Mouse (Mus musculus): Measurements from ENCODE around the gene Car9.
"Not testable (repeated sequence)": the region's sequence is repeated elsewhere in the genome, so short reads cannot be mapped to it uniquely, and the experiment has no call there.

Car9 gene

DNA sequence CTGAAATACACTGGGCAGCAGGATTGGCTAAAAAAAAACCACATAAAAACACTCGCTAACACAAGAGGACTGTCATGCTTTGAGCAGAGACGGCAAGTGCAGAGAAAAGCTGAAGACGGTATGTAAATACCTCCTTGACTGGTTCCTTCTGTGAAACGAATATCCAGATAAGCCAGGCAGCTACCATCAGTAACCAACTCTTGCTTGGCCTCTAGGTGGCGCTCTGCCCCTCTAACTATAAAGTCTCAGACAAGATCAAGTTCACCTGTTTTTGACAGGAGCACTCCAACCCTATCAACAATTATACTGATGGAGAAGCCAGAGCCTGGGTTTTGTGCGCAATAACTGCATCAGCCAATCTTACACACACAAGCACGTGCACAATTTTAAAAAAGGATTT lies 23.8 kb downstream of the Car9 start:
- DNase-seq = peak; percentile 81

DNA sequence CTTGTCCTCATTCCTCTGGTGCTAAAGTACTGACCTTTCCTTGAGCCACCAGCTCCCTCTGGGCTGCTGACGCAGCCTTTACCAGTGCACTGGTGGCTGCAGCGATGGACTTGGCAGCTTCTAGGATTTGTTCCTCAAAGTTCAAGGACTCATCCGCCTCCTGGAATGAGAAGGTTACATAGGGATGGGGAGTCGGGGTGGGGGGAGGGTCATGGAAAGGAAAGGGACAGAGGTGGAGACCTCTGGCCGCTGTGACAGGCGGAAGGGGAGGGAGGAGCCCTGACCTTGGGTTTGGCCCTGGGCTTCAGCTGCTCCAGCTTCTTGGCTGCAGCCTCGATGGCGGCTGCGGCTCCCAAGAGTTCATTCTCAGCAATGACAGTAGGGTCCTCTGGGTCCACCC lies 26.5 kb downstream of the Car9 start:
- peak; percentile 41 for DNase-seq

DNA sequence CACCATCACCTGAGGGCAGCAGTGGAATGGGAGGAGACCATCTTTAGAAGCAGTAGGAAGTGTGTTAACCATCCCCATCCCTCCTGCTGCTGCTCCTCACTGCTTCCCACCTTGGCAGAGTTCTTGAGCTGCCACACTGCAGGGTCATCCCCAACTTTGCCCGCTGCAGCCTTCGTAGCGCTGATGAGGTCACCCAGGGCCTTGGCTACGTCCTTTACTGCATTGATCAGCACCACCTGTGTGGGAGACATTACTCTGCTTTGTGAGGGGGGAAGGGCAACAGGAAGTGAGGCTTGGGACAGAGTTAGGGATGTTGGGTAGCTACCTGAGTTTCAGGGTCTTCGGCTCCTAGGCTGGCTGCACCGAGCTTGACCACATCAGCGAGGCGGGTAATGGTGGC lies 28.9 kb downstream of the Car9 start:
- no peak for DNase-seq

DNA sequence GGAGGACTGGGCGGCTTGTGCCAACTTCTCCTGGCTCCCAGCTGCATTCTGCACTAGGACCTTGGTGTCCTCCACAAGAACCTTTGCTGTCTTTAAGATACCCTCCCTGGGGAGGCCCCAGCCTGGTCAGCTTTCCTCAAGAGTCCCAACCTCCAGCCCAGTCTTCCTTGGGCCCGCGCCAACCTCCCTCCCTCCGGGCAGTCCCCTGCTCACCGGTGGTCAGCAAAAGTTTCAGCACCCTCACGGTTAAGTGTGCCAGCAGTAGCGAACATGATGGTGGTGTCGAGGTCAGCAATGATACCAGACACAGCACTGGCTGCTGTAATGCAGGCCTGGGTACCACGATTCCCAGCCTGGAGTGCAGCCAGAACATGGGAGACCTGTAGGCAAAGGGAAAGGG lies 29.3 kb downstream of the Car9 start:
- DNase-seq = no peak

DNA sequence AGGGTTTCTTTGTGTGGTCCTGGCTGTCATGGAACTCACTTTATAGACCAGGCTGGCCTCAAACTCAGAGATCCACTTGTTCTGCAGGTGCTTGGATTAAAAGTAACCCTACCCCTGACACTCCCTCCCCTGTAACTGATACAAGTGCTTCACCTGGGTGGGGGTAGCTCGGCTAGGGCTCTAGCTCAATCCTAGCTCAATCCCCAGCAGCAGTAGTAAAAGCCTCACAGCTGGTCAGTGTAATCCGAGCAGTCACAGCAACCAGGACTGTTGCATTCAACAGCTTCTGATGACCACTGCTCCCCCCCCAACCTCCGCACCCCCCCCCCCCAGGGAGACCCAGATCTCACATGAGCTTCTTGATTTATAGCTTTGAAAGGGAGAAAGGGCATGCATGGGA lies 35.3 kb downstream of the Car9 start:
- no peak for DNase-seq

DNA sequence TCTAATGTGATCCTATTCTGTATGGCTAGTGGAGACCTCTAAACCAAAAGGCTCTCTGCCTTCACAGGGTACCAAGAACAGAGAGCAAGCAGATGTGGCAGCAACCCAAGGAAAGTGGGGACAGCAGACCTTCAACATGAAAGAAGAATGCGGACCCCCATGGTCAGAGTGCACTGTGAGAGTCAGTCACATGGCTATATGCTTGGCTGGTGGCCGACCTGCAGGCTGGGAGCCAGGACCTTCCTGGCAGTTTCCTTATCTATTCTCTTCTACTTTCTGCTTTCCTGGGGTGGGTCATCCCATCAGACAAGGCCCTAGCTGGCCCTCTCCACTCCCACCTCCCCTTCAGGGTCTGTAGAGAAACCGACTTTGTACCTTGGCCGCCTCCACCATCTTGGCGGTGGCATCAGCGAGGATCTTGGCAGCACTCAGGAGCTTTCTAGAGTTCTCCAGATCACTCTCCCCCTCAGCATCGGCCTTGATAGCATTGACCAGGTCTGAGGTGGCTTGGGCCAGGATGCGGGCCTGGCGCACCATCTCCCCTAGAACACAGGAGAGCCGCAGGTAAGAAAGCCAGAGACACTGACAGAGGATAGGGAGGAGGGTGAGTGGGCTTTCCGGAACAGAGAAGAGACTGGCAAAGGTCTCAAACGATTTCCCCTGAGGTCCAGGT lies 39.7 kb downstream of the Car9 start:
- peak; percentile 52 for DNase-seq

DNA sequence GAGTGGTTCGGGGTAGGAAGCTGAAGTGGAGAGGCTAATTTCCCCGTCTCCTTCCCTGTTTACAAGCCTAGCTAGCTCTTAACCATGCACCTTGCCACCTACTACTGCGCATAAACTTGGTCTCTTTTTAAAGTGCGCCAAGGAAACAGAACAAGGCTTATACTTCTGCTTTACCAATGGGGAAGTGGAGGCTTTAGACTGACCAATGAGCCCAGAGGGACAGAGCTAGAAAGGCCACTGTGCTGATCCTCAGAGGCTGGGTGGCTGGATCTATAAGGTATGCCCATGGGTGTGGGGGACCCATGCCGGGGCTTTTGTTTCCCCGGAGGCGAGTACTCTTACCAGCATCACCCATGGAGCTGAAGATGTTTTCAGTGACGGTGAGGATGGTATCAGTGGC lies 40.4 kb downstream of the Car9 start:
- DNase-seq = no peak

DNA sequence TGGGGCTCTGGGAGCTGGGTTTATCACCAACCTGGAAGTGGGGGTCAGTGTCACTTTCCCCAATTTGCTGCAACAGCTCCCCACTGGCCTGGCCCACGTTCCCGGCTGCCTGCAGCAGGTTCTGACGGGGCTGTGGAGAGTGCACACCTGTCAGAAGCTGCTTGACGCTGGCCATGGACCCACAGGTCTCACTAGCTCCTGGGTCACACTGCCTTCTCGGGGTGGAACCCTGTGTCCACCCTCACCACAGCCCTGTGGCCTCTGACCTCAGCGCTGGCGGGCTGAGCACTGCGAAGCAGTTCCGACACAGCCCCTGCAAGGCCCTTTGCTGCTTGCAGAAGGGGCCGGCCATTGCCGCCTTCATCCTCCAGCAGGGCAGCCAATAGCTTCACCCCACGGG lies 42.3 kb downstream of the Car9 start:
- DNase-seq = no peak

DNA sequence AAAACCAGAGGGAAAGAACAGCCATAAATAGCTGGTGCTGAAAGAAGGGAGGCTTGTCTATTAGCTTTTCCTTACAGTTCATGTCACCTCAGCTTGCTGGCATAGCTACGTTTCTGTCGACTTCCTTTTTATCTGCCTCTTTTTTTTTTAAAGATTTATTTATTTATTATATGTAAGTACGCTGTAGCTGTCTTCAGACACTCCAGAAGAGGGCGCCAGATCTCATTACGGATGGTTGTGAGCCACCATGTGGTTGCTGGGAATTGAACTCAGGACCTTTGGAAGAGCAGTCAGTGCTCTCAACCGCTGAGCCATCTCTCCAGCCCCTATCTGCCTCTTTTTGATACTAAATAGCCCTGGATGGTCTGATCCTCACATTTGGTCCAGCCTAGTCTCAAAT lies 45.1 kb downstream of the Car9 start:
- not testable (repeated sequence) for DNase-seq

DNA sequence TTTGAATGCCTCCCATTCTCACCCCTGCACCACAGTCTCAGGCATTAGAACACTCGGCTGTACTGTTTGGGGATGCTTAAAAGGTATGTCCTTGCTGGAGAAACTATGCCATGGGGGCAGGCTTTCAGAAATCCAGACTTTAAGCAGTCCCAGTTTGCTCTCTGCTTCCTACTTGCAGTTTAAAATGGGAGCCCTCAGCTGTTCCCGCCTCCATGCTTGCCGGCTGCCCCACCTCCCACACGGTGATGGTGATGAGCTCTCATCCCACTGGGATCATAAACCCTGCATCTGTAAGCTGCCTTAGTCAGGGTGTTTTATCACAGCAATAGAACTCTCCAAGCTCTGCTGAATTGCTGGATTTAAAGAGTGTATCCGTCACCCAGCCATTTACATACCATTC lies 45.7 kb downstream of the Car9 start:
- DNase-seq = no peak

DNA sequence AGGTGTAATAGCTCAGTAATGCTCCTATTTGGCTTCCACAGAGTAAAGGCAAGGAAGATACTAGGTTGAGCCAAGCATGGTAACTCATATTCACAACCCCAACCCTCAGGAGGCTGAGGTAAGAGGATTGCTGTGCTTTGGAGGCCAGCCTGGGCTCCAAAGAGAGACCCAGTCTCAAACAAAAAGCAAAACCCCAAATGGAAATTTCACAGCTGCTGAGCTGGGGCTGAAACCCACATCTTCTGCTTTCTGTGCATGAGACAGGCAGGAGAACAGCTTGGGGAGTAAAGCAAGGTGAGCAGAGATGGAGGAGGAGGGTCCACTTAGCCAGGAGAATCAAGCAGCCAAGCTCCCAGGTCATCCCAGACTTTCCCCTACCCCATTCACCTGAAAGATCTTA lies 47.1 kb downstream of the Car9 start:
- no peak for DNase-seq

DNA sequence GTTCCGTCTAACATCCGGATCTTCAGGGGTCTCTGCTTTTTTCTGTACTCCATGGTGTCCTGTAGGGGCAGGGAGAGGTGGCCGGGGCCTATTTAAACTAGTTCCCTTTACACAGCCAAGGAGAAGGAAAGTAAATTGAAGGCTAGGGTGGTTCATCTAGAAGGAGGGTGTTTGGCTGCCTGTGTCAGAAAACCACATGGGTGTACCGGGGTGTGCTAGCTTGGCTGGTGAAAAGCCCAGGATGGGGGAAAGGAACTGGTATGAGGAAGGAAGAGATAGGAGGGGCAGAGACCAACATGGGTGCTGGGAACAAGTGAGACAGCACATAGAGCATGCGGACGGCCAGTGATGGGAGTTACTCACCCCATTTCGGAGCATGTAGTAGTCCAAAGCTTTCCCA lies 49.2 kb downstream of the Car9 start:
- DNase-seq = no peak

DNA sequence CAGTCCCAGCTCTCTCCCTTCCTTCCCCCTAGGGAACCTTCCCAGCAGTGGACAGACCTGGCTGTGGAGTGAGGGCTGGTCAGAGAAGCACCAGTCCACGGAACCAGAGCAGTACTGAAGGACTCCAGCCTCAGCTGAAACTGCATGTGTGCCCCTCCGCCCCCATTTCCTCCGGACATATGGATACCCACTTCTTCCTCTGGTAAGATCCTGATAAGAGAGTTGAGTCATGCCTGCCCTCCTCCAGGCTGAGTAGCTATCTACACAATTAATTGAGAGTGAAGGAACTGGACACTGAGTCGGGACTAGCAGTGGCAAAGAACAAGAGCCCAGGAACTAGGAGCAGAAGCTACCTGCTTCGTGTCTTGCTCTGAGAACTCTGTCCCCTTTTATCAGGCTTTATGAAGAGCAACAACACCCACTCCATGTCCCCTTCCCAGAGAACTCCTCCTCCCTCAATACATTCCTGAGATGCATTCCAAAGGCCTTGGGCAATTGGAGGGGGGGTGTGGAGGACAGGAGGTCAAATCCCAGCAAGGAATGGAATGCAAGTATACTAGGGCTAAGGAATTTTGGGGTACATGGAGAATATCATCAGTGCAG lies 51.4 kb downstream of the Car9 start:
- no peak for DNase-seq

DNA sequence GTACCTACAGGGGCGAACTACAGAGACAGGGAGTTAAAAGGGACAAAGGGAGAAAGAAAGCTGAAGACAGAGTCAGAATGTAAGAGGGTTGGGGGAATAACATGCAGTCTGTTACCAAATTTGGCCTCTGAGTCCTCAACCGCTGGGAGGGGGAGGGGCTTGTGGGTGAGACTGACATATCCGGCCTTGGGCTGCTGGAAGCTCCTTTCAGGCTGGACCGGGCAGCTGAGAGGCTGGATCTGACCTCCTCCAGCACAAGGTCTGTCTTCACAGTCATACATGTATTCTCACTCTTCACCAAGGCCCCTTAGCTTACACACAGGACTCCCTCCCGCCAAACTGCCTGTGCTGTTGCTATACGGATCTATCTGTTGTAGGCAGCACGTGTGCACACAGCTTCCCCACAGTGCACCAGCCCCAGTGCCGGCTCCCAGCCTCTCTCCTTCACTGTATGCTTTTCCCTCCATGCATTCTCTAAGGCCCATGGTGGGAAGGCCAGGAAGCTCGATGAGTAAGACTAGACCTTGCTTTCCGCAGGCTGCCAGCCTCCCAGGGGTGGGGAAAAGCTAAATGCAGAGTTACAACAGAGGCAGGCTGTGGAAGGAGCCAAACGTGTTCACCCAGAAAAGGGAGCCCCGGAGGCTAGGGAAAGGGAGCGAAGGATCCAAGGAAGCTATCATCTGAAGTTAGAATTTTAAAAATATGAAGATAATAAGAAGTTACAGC lies 52.0 kb downstream of the Car9 start:
- DNase-seq = peak; percentile 77

DNA sequence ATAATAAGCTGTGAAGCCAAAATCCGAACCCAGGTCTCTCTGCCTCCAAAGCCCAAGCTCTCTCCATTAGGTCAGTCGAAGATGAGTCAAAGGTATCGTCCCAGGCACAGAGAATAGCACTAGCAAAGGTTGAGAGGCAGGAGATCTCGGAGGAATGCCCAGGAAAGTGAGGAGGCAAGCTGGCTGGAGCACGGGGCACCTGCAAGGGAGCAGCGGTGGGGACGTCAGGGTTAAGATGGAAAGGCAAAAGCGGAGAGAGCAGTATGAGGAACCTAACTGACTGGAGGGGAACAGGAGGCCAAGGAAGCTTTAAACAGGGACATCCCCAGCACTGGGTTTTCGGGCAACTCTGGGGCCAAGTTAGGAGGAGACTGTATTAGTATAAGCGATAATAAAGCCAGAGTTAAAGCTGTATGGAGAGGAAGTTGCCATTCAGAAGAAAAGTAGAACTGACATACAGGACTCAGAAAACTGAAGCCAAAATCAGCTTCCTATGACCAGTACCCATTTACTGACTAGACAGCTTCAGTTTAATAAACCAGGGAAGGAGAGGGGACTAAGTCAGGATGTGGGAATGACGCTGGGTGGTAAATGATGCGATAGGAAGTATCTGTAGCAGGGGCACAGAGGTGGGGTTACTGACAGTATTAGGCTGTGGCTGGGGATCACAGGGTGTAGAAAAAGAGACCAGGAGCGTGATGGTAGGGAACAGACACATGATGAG lies 52.9 kb downstream of the Car9 start:
- DNase-seq = peak; percentile 20

DNA sequence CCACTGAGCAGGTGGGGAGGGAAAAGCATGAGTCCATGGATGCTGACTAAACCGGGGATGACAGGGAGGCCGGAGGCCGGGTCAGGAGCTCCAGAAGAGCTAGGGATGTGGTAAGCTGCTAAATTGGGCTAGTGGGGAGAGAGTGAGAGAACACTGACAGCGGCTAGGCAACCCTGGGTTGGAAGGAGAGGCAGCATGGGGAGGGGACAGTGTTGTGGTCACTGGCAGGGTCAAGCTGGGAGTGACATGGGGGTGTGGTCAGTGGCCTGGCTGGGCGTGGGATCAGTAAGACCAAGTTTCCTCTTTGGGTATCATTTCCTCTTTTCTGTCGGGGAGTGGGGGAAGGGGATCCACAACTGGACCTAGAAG lies 53.5 kb downstream of the Car9 start:
- DNase-seq = peak; percentile 50

DNA sequence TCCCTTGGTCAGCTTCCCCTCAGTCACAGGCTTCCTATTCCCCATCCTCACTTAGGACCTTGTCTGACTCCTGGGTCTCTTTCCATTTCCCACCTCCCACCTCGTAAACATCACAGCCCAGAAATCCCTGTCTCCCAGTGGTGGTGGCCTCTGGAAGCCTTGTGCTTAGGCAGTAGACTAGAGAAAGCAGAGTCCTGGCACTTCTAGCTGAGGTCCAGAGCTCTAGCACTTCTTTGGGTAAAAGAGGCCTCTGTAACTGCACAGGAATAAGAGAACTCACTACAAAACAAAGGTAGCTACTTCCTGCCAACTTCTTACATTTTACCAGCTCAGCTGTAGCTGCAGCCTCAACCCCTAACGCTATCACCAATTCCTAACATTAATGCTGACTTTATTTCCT lies 54.2 kb downstream of the Car9 start:
- DNase-seq = peak; percentile 15

DNA sequence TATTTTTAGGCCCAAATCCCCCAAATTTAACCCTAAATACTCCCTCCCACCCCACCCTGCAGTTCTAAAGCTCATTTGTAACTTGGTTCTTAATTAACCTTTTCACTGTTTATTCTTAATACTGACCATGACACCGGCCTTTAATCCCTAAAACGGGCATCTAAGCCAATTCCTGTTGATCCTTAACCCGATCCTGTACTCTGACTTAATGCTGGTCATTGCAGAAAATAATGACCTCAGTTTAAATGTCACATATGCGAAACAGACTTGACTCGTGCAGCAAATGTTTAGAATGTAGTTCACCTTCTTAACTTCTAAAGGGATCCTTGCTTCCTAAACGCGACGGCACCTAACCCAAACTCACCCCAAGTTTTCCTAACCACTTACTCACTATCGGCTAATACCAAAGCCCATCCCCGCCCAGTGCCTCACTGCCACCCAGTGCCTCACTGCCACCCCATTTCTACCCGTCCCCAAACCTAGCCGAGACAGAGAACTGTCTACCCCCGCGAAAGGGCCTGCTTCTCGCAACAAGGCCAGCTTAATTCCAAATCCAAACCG lies 54.8 kb downstream of the Car9 start:
- no peak for DNase-seq

DNA sequence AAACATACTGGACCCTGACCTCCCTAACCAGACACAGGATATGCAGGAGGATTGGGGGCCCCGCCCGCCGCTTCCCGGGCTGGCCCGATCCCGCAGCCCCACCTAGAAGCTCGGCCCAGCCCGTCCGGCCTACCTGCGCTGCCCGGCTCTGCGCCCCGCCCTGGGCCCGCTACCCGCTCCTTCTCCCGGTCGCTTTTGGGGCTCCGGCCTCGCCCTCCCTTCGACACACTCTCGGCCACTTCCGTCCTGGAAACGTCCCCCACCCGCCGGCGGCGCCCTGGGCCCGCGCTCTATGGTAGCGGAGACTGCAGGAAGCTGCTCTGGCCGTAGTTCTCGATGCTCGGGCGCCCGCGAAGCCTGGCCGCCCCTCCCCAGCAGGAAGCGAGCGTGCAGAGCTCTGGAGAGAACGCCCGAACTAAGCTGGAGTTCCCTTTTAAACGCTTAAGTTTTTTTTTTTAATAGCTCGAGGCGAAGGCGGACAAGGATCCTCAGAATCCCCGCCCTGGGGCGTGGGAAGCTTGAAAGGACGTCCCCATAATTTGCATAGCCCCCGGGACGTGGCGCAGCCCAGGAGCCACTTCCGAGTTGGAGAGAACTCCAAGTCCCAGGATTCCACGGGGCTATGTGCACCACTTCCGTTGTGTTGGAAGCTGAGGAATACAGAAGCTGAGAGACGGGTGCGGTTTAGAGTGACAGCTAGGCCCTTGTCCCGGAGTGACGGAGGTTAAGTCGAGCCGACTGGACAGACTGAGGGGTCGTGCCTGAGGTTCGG lies 55.4 kb downstream of the Car9 start, which contains the start of the genes Creb3 and Tln1:
Creb3 (plus strand) TSS at position 336 of the 772 bp plus-strand sequence.
Tln1 (minus strand) TSS at position 695 of the 772 bp plus-strand sequence.
- peak; percentile 97 for DNase-seq

DNA sequence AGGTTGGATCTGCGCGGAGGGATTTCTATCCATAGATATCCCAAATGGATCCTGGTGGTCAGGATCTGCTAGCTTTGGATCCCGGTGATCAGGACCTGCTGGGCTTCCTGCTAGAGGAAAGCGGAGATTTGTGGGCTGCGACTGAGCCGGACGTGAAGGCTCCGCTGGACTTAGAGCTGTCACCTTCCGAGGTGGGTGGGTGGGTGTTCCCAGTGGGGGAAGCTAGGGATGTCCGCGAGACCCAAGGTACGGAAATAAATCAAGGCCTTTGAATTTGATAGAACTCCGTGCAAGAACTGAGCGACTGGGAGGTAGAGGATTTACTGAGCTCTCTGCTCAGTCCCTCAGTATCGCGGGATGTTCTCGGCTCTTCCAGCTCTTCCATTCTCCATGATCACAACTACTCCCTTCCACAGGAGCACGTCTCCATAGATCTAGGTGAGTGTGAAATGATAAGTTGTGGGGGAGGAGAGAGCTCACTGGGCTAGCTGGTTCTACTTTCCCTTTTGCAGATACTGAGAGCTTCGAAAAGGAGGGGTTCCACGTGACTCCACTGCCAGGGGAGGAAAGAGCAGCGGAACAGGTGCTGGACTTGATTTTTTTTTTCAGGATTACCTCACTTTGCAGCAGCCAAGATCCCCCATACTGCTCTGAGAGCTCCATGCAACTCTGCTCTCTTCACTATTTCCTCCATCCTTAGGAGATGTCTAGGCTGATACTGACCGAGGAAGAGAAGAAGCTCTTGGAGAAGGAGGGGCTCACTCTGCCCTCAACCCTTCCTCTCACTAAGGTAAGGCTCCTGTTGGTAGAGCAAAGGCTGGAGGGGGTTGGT lies 56.2 kb downstream of the Car9 start:
- peak; percentile 23 for DNase-seq
